Mouse (Mus musculus) cortical plate, adult 2 months (tissue): Measurements from ENCODE around the gene Gm49383. TPM values are rescaled to one million over a fixed set of nuclear protein-coding genes. Genes with fewer than 3 reads are reported as not detected.
A peak's percentile ranks its signal among the peaks of the same experiment; 100 is the strongest.

ENCODE experiments used
- H3K27ac ChIP-seq: fragments of 200-500 bp; 2 replicates; pipeline ENCODE4 v1.5.1; 2012; ENCODE audit warnings: low read length, control low read depth, inconsistent platforms; ENCODE audit not compliant: insufficient read depth
- H3K4me1 ChIP-seq: fragments of 200-500 bp; 2 replicates; pipeline ENCODE4 v1.6.1; 2011; ENCODE audit warnings: low read length; ENCODE audit not compliant: control insufficient read depth, insufficient read depth
- H3K4me3 ChIP-seq: fragments of 200-500 bp; 2 replicates; pipeline ENCODE4 v1.5.1; 2011; ENCODE audit warnings: mild to moderate bottlenecking, low read length, control low read depth; ENCODE audit not compliant: insufficient read depth
- CTCF ChIP-seq: fragments of 200-500 bp; IDR thresholded peaks from 2 replicates; pipeline ENCODE4 v1.5.1; 2011; ENCODE audit warnings: mild to moderate bottlenecking, control low read depth, low read length; ENCODE audit not compliant: insufficient read depth; ENCODE audit errors: extremely low read depth
- POLR2A ChIP-seq: fragments of 200-500 bp; IDR thresholded peaks from 2 replicates; pipeline ENCODE4 v1.6.1; 2011; ENCODE audit warnings: mild to moderate bottlenecking, low read length, control low read depth; ENCODE audit not compliant: insufficient read depth; ENCODE audit errors: extremely low read depth
- polyA plus RNA-seq: library from polyadenylated mRNA; depleted of rRNA; stranded (reverse); fragments of >200 nt; gene quantifications from 2 replicates; pipeline ENCODE4 v1.2.3, GENCODE M21; 2012

The Gm49383 gene
- polyA plus RNA-seq, 1 experiment = 0.61 TPM

DNA sequence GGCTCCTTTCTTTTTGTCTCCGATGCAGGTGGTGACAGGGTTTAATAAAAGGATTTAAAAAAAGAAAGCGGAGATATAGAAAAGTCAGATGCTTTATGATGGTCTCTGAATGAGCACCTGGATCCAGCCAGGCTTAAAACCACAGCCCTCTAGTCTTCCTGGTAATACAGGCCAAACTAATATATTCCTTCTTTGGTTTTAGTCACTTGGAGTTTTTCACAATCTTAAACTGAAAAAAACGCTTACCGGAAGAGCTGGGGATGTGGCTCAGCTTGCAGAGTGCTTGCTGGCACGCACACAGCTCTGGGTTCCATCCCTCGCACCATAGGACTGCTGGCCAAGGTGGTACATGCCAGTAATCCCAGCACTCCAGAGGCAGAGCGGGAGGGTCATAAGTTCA is 19.7 kb upstream of the Gm49383 start:
- Histone ChIP-seq H3K27ac (no peak overlapping the region), H3K4me1 (no peaks in the 10 kb centered on the region), H3K4me3 (no peak overlapping the region)
- TF ChIP-seq CTCF (no peak), POLR2A (no peak)

DNA sequence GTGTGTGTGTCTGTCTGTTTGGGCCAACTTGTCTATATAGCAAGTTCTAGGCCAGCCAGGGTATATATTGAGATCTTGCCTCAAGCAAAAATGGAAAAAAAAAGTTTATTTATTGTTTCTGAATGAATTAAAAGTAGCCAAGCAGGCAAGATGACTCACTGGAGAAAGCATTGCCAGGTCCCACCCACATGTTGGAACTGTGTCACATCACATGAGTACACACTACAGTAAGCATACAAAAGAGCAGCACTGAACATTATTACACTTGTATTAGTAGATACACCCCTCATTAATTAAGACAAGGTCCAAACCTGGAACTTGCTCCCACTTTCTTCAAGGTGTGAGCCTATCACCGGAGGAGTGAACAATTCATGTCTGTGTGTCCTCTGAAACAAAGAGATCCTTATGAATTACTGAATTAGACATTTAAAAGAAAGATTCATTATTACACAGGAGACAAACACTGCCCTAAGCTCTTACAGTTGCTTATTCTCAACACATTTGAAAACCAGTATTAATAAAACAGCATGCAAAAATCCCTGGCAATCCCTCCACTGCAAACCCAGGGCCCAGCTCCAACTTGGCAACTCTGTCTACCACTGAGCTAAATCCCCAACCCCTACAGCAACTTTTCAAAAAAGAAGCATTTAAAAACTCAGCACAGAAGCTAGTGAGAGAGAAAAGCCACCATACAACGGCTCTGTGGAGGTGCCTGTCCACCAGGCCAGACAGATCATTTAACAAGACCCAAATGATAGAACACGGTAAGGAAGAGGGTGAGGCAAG is 18.3 kb upstream of the Gm49383 start:
- Histone ChIP-seq H3K27ac (no peak overlapping the region), H3K4me3 (no peak overlapping the region), H3K4me1 (no peaks in the 10 kb centered on the region)
- no peak for TF ChIP-seq POLR2A
- no peak for TF ChIP-seq CTCF

DNA sequence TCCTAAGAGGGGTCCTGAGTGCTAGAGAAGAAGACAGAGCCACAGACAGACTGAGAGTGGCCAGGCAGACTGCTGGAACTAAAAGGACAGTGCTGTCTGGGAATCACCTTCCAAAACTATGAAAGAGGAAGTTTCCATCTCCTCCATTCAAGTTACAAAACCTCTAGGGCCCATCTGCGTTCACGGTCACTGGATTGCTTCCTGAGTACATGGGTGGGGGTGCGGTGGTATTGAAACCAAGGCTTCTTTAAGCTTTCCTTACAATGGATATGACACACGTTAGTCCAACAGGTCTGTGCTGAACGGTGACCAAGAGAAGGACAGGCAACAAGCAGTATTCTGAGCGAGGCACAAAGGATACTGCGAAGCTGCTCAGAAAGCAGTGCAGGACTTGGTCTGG is 17.5 kb upstream of the Gm49383 start:
- H3K4me3 ChIP-seq = no peak overlapping the region
- no peaks in the 10 kb centered on the region for H3K4me1 ChIP-seq
- no peak overlapping the region for H3K27ac ChIP-seq
- TF ChIP-seq CTCF = no peak
- no peak for TF ChIP-seq POLR2A

DNA sequence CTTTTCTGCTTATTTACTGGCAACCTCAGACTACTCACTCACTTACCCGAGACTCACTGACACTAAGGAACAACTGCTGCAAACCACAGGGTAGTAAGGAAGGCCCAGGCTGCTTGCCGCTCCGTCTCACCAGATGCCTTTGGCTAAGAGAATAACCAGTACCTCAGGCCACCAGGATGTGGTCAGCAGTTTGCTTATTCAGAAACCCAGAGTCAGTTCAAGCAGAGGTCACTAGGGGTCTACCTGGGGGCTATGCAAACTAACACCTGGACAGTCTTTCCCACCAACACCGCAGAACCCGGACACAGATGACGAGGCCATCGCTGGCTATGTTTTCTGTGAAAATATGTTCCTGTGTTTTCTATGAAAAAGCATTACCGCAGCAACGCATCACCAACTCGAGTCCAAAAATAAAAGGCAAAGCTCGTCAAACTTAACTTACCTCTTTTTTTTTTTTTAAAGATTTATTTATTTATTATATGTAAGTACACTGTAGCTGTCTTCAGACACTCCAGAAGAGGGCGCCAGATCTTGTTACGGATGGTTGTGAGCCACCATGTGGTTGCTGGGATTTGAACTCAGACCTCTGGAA is 16.4 kb upstream of the Gm49383 start:
- no peaks in the 10 kb centered on the region for H3K4me1 ChIP-seq
- TF ChIP-seq POLR2A (no peak), CTCF (no peak)
- no peak overlapping the region for H3K27ac ChIP-seq
- H3K4me3 ChIP-seq = no peak overlapping the region

DNA sequence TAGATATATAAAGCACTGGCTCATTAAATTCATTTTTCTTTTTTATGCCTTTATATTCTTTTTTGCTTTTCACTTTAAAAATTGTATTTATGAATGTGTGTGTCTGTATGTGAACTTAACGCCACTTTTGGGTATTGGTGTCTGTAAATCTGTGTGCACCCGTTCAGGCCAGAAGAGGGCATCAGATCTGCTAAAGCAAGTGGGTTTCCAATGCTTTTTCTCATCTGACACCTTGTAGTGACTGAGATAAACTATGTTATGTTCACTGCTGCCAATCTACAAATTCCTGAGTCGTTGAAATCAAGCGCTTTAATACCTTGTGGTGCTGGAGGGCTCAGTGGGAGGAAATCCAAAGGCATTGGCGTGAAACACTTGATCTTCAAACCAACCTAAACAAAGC is 14.2 kb upstream of the Gm49383 start:
- H3K4me1 ChIP-seq = no peaks in the 10 kb centered on the region
- no peak for TF ChIP-seq POLR2A
- peak; percentile 32; the same call in 1 of the 2 replicates for TF ChIP-seq CTCF
- no peak overlapping the region for H3K4me3 ChIP-seq
- H3K27ac ChIP-seq = no peak overlapping the region

DNA sequence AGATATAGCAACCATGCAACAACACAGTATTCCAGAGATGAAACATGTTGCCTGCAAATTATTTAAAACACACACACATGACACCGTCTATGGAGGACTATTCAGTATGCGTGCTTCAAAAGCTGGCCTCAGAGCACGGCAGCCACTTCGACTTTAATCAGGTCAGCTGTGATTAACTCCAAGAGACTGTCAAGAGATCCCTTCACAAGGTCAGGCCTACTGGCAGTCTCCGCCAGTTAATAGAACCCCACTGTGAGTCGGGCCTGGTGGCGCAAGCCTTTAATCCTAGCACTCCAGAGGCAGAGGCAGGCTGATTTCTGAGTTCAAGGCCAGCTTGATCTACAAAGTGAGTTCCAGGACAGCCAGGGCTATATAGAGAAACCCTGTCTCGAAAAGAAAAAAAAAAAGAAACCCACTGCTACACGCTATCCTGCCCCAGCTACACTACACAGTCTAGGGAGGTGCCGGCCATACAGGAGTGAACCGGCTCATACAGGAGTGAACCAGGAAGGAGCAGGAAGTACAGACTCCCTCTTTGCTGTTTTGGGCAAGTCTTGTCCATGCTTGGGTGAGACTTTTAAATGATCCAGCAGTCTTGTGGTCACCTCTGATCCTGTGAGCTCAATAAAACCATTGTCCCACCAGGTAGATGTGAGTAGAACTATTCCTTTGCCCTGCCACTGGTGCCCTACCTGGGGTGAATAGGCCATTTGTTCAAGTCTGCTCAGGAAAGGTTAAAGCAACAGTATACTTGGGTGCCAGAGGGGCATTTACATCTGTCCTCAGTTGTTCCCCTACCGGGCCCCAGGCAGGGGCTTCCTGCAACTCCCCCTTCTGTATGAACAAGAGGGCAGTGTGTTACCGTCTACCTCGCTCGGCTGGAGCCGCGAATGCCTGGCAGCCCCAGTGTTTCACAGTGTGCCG is 13.4 kb upstream of the Gm49383 start:
- no peaks in the 10 kb centered on the region for H3K4me1 ChIP-seq

DNA sequence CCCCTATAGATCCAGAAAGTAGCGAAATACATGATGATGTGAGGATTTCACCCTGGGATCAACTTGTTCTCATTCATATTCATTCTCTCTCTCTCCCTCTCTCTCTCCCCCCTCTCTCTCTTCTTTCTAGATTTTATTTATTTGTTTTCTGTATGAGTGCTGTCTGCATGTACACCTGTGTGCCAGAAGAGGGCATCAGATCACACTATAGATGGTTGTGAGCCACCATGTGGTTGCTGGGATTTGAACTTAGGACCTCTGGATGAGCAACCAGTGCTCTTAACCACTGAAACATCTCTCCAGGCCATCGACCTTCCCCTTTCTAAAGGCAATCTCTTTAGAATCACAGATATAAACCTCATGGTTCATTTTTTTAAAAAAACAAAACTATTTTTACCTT is 11.6 kb upstream of the Gm49383 start:
- Histone ChIP-seq H3K4me1 (no peaks in the 10 kb centered on the region), H3K27ac (no peak overlapping the region), H3K4me3 (no peak overlapping the region)
- TF ChIP-seq CTCF = no peak
- no peak for TF ChIP-seq POLR2A

More for the DNA sequence above, 13.4 kb upstream of the Gm49383 start:
- TF ChIP-seq POLR2A = no peak
- TF ChIP-seq CTCF = no peak
- Histone ChIP-seq H3K27ac (no peak overlapping the region), H3K4me3 (no peak overlapping the region)

DNA sequence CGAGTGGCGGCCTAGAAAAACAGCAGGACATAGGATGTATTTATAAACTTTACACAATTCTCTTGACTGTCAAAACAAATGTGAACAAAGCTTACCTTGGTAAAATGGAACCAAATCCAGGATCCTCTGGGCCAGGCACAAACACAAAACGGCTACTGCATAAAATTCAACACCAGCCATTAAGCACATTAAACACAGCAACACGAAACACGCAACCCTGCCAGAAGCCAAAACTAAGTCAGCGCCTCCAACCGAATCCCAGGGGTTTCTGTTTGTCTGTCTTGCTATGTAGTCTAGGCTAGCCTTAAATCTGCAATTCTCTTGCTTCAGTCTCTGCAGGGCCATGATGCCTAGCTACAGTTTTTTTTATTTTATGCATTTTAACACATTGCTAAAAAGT is 11.0 kb upstream of the Gm49383 start:
- Histone ChIP-seq H3K27ac (no peak overlapping the region), H3K4me3 (no peak overlapping the region), H3K4me1 (no peaks in the 10 kb centered on the region)
- no peak for TF ChIP-seq CTCF
- TF ChIP-seq POLR2A = no peak

DNA sequence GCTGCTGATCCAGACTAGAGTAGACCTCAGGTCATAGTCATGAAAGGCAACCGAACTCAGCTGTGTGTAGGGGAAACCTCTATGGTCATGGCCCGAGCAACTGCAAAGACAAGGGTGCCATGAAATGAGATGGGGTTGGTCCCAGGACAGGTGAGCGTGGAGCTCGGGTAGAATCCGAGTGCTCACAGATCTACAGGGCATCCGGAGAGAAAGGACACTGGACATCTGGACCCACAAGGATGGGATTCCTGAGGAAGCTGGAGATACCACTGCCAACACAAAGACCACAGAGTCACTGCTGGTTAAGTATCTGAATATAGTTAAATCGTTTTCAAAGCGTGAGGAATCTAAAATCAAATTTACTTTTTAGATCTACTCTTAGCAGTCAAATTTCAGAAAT is 10.5 kb upstream of the Gm49383 start:
- no peak for TF ChIP-seq POLR2A
- no peak for TF ChIP-seq CTCF
- H3K4me3 ChIP-seq = no peak overlapping the region
- no peaks in the 10 kb centered on the region for H3K4me1 ChIP-seq
- no peak overlapping the region for H3K27ac ChIP-seq
